Mouse (Mus musculus) small intestine, adult 2 months (tissue): ENCODE results near the gene Tmem30c.

ENCODE experiments used
- CTCF ChIP-seq: fragments of 200-500 bp; IDR thresholded peaks from 2 replicates; pipeline ENCODE4 v1.5.1; 2012; ENCODE audit warnings: low read depth, mild to moderate bottlenecking, control low read depth, inconsistent platforms, low read length, moderate library complexity, mixed read lengths; ENCODE audit not compliant: insufficient replicate concordance, insufficient read length; ENCODE audit errors: extremely low read depth
- POLR2A ChIP-seq: fragments of 200-500 bp; IDR thresholded peaks from 2 replicates; pipeline ENCODE4 v1.6.1; 2012; ENCODE audit warnings: low read depth, mild to moderate bottlenecking, control low read depth, inconsistent platforms, low read length, moderate library complexity

GRCm38 (mm10) chr16:57292296-57292695, 369 bp downstream of the Tmem30c start:
- TF ChIP-seq CTCF (no peak), POLR2A (no peak)
